Mouse (Mus musculus): ENCODE measurements at regions not wholly inside any gene's neighbourhood (a gene's known extent, or its start where the extent isn't known, plus 50 kb on each side); places are given as distances from the start of the nearest gene placed in this dataset.

- no peaks in the 10 kb centered on the region for H3K36me3 ChIP-seq (ENCODE audit: insufficient read depth, low read length)
- H3K4me3 ChIP-seq (ENCODE audit: low read length), result no peak overlapping the region
- no peaks in the 10 kb centered on the region for H3K27me3 ChIP-seq (ENCODE audit: insufficient read depth, low read length)
- no peaks in the 10 kb centered on the region for H3K4me1 ChIP-seq (ENCODE audit: insufficient read depth, low read length)
- ATAC-seq (ENCODE audit: low FRiP score, low TSS enrichment), result no peak
- no peak overlapping the region for H3K9ac ChIP-seq (replicated peaks; ENCODE audit: low read length)
- H3K27ac ChIP-seq (ENCODE audit: low read length), result no peak overlapping the region
- 75% methylated on average over 3 of the region's 3 CpGs for WGBS
- H3K4me2 ChIP-seq (replicated peaks; ENCODE audit: low read depth, low read length), result no peak overlapping the region
- H3K9me3 ChIP-seq (ENCODE audit: low read length), result no peaks in the 10 kb centered on the region
Measured at GRCm38 (mm10) chr3:39575200-39575599, 688.5 kb downstream of the Fat4 start.

- Histone ChIP-seq H3K4me2 (replicated peaks; ENCODE audit: low read depth, low read length) (no peak overlapping the region), H3K4me3 (ENCODE audit: low read length) (no peak overlapping the region), H3K36me3 (ENCODE audit: insufficient read depth, low read length) (no peaks in the 10 kb centered on the region), H3K27ac (ENCODE audit: low read length) (no peak overlapping the region), H3K9me3 (ENCODE audit: low read length) (no peaks in the 10 kb centered on the region), H3K4me1 (ENCODE audit: insufficient read depth, low read length) (no peaks in the 10 kb centered on the region), H3K9ac (replicated peaks; ENCODE audit: low read length) (no peak overlapping the region), H3K27me3 (ENCODE audit: insufficient read depth, low read length) (no peaks in the 10 kb centered on the region)
- WGBS, result 73% methylated on average over 2 of the region's 2 CpGs
- ATAC-seq (ENCODE audit: low FRiP score, low TSS enrichment), result no peak
Measured at GRCm38 (mm10) chr3:39591312-39591711, 704.6 kb downstream of the Fat4 start.

GRCm38 (mm10) chr3:39592349-39593117 lies 705.8 kb downstream of the Fat4 start:
- Histone ChIP-seq H3K9me3 (ENCODE audit: low read length) (no peaks in the 10 kb centered on the region), H3K27me3 (ENCODE audit: insufficient read depth, low read length) (no peaks in the 10 kb centered on the region), H3K36me3 (ENCODE audit: insufficient read depth, low read length) (no peaks in the 10 kb centered on the region), H3K4me3 (ENCODE audit: low read length) (no peak overlapping the region), H3K9ac (replicated peaks; ENCODE audit: low read length) (no peak overlapping the region), H3K27ac (ENCODE audit: low read length) (no peak overlapping the region), H3K4me2 (replicated peaks; ENCODE audit: low read depth, low read length) (no peak overlapping the region), H3K4me1 (ENCODE audit: insufficient read depth, low read length) (no peaks in the 10 kb centered on the region)
- ATAC-seq (ENCODE audit: low FRiP score, low TSS enrichment), result no peak
- 84% methylated on average over 4 of the region's 4 CpGs for WGBS

GRCm38 (mm10) chr3:39609937-39610336 lies 723.2 kb downstream of the Fat4 start:
- Histone ChIP-seq H3K27me3 (ENCODE audit: insufficient read depth, low read length) (no peaks in the 10 kb centered on the region), H3K27ac (ENCODE audit: low read length) (no peak overlapping the region), H3K9me3 (ENCODE audit: low read length) (no peaks in the 10 kb centered on the region), H3K9ac (replicated peaks; ENCODE audit: low read length) (no peak overlapping the region), H3K4me2 (replicated peaks; ENCODE audit: low read depth, low read length) (no peak overlapping the region), H3K4me1 (ENCODE audit: insufficient read depth, low read length) (peaks cover 4% of the 10 kb centered on the region), H3K4me3 (ENCODE audit: low read length) (no peak overlapping the region), H3K36me3 (ENCODE audit: insufficient read depth, low read length) (no peaks in the 10 kb centered on the region)
- no peak for ATAC-seq (ENCODE audit: low FRiP score, low TSS enrichment)
- 75% methylated on average over 3 of the region's 3 CpGs for WGBS

- Histone ChIP-seq H3K9me3 (ENCODE audit: low read length) (no peaks in the 10 kb centered on the region), H3K27me3 (ENCODE audit: insufficient read depth, low read length) (no peaks in the 10 kb centered on the region), H3K36me3 (ENCODE audit: insufficient read depth, low read length) (no peaks in the 10 kb centered on the region), H3K4me1 (ENCODE audit: insufficient read depth, low read length) (peaks cover 4% of the 10 kb centered on the region), H3K9ac (replicated peaks; ENCODE audit: low read length) (no peak overlapping the region), H3K27ac (ENCODE audit: low read length) (no peak overlapping the region), H3K4me3 (ENCODE audit: low read length) (no peak overlapping the region), H3K4me2 (replicated peaks; ENCODE audit: low read depth, low read length) (no peak overlapping the region)
- no peak for ATAC-seq (ENCODE audit: low FRiP score, low TSS enrichment)
- WGBS, result 28% methylated on average over 7 of the region's 7 CpGs
Measured at GRCm38 (mm10) chr3:39612408-39612807, 725.7 kb downstream of the Fat4 start.

- no peak for ATAC-seq (ENCODE audit: low FRiP score, low TSS enrichment)
- no peak overlapping the region for H3K27ac ChIP-seq (ENCODE audit: low read length)
- WGBS, result 42% methylated on average over 5 of the region's 5 CpGs
- no peaks in the 10 kb centered on the region for H3K36me3 ChIP-seq (ENCODE audit: insufficient read depth, low read length)
- no peaks in the 10 kb centered on the region for H3K4me1 ChIP-seq (ENCODE audit: insufficient read depth, low read length)
- no peak overlapping the region for H3K4me3 ChIP-seq (ENCODE audit: low read length)
- H3K27me3 ChIP-seq (ENCODE audit: insufficient read depth, low read length), result no peaks in the 10 kb centered on the region
- H3K9ac ChIP-seq (replicated peaks; ENCODE audit: low read length), result no peak overlapping the region
- no peaks in the 10 kb centered on the region for H3K9me3 ChIP-seq (ENCODE audit: low read length)
- no peak overlapping the region for H3K4me2 ChIP-seq (replicated peaks; ENCODE audit: low read depth, low read length)
Measured at GRCm38 (mm10) chr3:39637924-39638323, 751.2 kb downstream of the Fat4 start.

GRCm38 (mm10) chr3:39643194-39643593 lies 756.5 kb downstream of the Fat4 start:
- Histone ChIP-seq H3K9ac (replicated peaks; ENCODE audit: low read length) (no peak overlapping the region), H3K9me3 (ENCODE audit: low read length) (no peaks in the 10 kb centered on the region), H3K4me1 (ENCODE audit: insufficient read depth, low read length) (no peaks in the 10 kb centered on the region), H3K4me3 (ENCODE audit: low read length) (no peak overlapping the region), H3K4me2 (replicated peaks; ENCODE audit: low read depth, low read length) (no peak overlapping the region), H3K36me3 (ENCODE audit: insufficient read depth, low read length) (no peaks in the 10 kb centered on the region), H3K27ac (ENCODE audit: low read length) (no peak overlapping the region), H3K27me3 (ENCODE audit: insufficient read depth, low read length) (no peaks in the 10 kb centered on the region)
- ATAC-seq (ENCODE audit: low FRiP score, low TSS enrichment), result no peak
- WGBS, result 90% methylated on average over 3 of the region's 3 CpGs

GRCm38 (mm10) chr3:39666817-39667216 lies 780.1 kb downstream of the Fat4 start:
- ATAC-seq (ENCODE audit: low FRiP score, low TSS enrichment), result no peak
- Histone ChIP-seq H3K27ac (ENCODE audit: low read length) (no peak overlapping the region), H3K27me3 (ENCODE audit: insufficient read depth, low read length) (no peaks in the 10 kb centered on the region), H3K9ac (replicated peaks; ENCODE audit: low read length) (no peak overlapping the region), H3K4me3 (ENCODE audit: low read length) (no peak overlapping the region), H3K9me3 (ENCODE audit: low read length) (no peaks in the 10 kb centered on the region), H3K36me3 (ENCODE audit: insufficient read depth, low read length) (no peaks in the 10 kb centered on the region), H3K4me1 (ENCODE audit: insufficient read depth, low read length) (no peaks in the 10 kb centered on the region), H3K4me2 (replicated peaks; ENCODE audit: low read depth, low read length) (no peak overlapping the region)
- 73% methylated on average over 3 of the region's 3 CpGs for WGBS

- H3K4me2 ChIP-seq (replicated peaks; ENCODE audit: low read depth, low read length), result no peak overlapping the region
- H3K9me3 ChIP-seq (ENCODE audit: low read length), result no peaks in the 10 kb centered on the region
- ATAC-seq (ENCODE audit: low FRiP score, low TSS enrichment), result no peak
- H3K9ac ChIP-seq (replicated peaks; ENCODE audit: low read length), result no peak overlapping the region
- no peaks in the 10 kb centered on the region for H3K36me3 ChIP-seq (ENCODE audit: insufficient read depth, low read length)
- H3K27ac ChIP-seq (ENCODE audit: low read length), result no peak overlapping the region
- 76% methylated on average over 1 of the region's 1 CpGs for WGBS
- H3K27me3 ChIP-seq (ENCODE audit: insufficient read depth, low read length), result no peaks in the 10 kb centered on the region
- H3K4me1 ChIP-seq (ENCODE audit: insufficient read depth, low read length), result no peaks in the 10 kb centered on the region
- no peak overlapping the region for H3K4me3 ChIP-seq (ENCODE audit: low read length)
Measured at GRCm38 (mm10) chr3:39669145-39669544, 782.4 kb downstream of the Fat4 start.

GRCm38 (mm10) chr3:39673997-39674396 lies 787.3 kb downstream of the Fat4 start:
- Histone ChIP-seq H3K4me1 (ENCODE audit: insufficient read depth, low read length) (no peaks in the 10 kb centered on the region), H3K27me3 (ENCODE audit: insufficient read depth, low read length) (no peaks in the 10 kb centered on the region), H3K27ac (ENCODE audit: low read length) (no peak overlapping the region), H3K36me3 (ENCODE audit: insufficient read depth, low read length) (no peaks in the 10 kb centered on the region), H3K4me3 (ENCODE audit: low read length) (no peak overlapping the region), H3K9ac (replicated peaks; ENCODE audit: low read length) (no peak overlapping the region), H3K4me2 (replicated peaks; ENCODE audit: low read depth, low read length) (no peak overlapping the region), H3K9me3 (ENCODE audit: low read length) (no peaks in the 10 kb centered on the region)
- 88% methylated on average over 7 of the region's 7 CpGs for WGBS
- ATAC-seq (ENCODE audit: low FRiP score, low TSS enrichment), result no peak
